Mouse (Mus musculus): ENCODE measurements around the gene Tmem213. TPM values are rescaled to one million over a fixed set of nuclear protein-coding genes. Genes with fewer than 3 reads are reported as not detected.

The Tmem213 gene
- polyA plus RNA-seq (2014; fragmentation: Nextera tagmentation; extraction: Ambion mirVana) = not detected in 2 replicates

DNA sequence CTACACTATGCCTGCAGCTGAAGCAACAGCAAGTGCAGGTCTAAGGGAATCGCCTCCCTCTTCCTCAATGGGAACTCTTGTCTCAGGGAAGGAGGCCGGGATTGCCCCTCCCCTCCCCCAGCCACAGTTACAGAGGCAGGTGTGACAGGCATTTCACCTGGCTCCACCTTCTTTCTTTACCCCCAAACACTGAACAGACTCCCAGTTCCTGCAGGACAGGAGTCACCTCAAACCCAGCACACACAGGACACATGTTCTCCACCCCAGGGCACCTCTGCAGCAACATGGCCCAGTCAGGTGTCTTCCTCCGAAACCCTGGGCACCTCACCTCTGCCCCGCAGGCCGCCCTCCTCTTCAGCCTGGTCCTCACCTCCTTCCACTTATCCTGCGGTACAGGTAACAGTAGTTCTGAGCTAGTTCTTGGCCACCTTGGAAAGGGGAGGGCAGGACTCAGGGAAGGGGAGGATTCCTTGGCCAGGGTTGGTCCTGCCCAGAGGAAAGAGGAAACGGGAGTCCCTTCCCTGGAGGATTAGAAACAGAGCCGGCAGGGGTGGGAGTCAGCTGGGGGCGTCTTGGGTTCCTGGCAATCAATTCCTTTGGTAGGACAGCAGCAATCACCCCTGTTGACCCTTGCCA, at the start of gene Tmem213:
Tmem213 (plus strand) TSS at position 96 of the 636 bp plus-strand sequence.
- Histone ChIP-seq H3K27me3 (ENCODE audit: control insufficient read depth, insufficient read depth, low read length) (no peaks in the 10 kb centered on the region), H3K4me3 (ENCODE audit: low read depth, low read length) (no peak within 1 kb of the TSS), H3K9me3 (replicated peaks; ENCODE audit: control insufficient read depth, low read length) (no peaks in the 10 kb centered on the region), H3K4me2 (ENCODE audit: low read depth, low read length) (no peak within 1 kb of the TSS), H3K27ac (replicated peaks; ENCODE audit: low read depth, low read length) (no peak within 1 kb of the TSS), H3K9ac (replicated peaks; ENCODE audit: low read length) (no peak within 1 kb of the TSS), H3K4me1 (ENCODE audit: control insufficient read depth, insufficient read depth, low read length) (no peaks in the 10 kb centered on the region; the same call in 1 of the 2 replicates), H3K36me3 (replicated peaks; ENCODE audit: control insufficient read depth, insufficient read depth, low read depth, low read length) (no peaks in the 10 kb centered on the region)
- WGBS = 22% methylated on average over 7 of the region's 9 CpGs
- DNase-seq (ENCODE audit: low spot score) = no peak
- ATAC-seq (replicated peaks; ENCODE audit: insufficient number of reproducible peaks, low FRiP score, low TSS enrichment, low read depth) = 0 out of 2 replicates have a peak, but pooled peaks have one; percentile 39

DNA sequence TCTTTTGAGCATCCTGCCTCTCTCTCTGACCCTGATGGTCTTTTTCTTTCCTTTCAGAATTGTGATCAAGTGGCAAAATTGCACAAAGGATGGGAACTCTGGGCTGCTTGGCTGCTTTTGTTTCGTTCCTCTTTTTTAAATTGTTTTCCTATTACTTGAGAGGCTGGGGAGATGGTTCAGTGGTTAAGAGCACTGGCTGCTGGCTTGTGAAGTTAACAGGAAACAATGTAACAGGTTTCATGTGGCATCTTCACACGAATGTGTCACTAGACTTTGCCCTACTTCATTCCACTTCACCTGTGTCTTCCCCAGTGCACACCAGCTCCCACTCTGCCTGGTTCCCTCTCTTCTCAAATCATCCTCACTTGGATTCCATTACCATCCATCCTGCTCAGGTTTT, 44.4 kb upstream of the Tmem213 start:
- ATAC-seq (replicated peaks; ENCODE audit: insufficient number of reproducible peaks, low FRiP score, low TSS enrichment, low read depth) (no peak), DNase-seq (ENCODE audit: low spot score) (no peak)
- Histone ChIP-seq H3K27ac (replicated peaks; ENCODE audit: low read depth, low read length) (no peak overlapping the region), H3K27me3 (ENCODE audit: control insufficient read depth, insufficient read depth, low read length) (no peaks in the 10 kb centered on the region), H3K4me1 (ENCODE audit: control insufficient read depth, insufficient read depth, low read length) (no peaks in the 10 kb centered on the region), H3K9ac (replicated peaks; ENCODE audit: low read length) (no peak overlapping the region), H3K4me3 (ENCODE audit: low read depth, low read length) (no peak overlapping the region), H3K9me3 (replicated peaks; ENCODE audit: control insufficient read depth, low read length) (no peaks in the 10 kb centered on the region), H3K4me2 (ENCODE audit: low read depth, low read length) (no peak overlapping the region), H3K36me3 (replicated peaks; ENCODE audit: control insufficient read depth, insufficient read depth, low read depth, low read length) (no peaks in the 10 kb centered on the region)
- WGBS = 78% methylated on average over 2 of the region's 2 CpGs

DNA sequence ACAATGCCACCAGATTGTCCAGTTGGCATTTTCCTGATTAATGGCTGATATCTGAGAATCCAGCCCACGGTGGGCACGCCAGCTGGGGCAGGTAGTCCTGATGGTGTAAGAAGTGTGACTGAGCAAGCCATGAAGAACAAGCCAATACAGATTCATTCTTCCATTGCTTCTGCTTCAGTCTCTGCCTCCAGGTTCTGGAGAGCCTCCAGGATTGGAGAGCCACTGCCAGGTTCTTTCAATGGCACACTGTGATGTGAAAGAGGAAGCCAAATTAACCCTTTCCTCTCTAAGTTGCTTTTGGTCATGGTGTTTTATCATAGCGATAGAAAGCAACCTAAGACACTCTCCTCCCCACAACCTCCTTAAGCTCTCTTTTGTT, 43.9 kb upstream of the Tmem213 start:
- 81% methylated on average over 3 of the region's 3 CpGs for WGBS
- no peaks in the 10 kb centered on the region for H3K9me3 ChIP-seq (replicated peaks; ENCODE audit: control insufficient read depth, low read length)
- H3K27ac ChIP-seq (replicated peaks; ENCODE audit: low read depth, low read length) = no peak overlapping the region
- no peak overlapping the region for H3K4me3 ChIP-seq (ENCODE audit: low read depth, low read length)
- no peaks in the 10 kb centered on the region for H3K36me3 ChIP-seq (replicated peaks; ENCODE audit: control insufficient read depth, insufficient read depth, low read depth, low read length)
- no peak for ATAC-seq (replicated peaks; ENCODE audit: insufficient number of reproducible peaks, low FRiP score, low TSS enrichment, low read depth)
- no peaks in the 10 kb centered on the region for H3K4me1 ChIP-seq (ENCODE audit: control insufficient read depth, insufficient read depth, low read length)
- H3K4me2 ChIP-seq (ENCODE audit: low read depth, low read length) = no peak overlapping the region
- H3K27me3 ChIP-seq (ENCODE audit: control insufficient read depth, insufficient read depth, low read length) = no peaks in the 10 kb centered on the region
- no peak for DNase-seq (ENCODE audit: low spot score)
- H3K9ac ChIP-seq (replicated peaks; ENCODE audit: low read length) = no peak overlapping the region

DNA sequence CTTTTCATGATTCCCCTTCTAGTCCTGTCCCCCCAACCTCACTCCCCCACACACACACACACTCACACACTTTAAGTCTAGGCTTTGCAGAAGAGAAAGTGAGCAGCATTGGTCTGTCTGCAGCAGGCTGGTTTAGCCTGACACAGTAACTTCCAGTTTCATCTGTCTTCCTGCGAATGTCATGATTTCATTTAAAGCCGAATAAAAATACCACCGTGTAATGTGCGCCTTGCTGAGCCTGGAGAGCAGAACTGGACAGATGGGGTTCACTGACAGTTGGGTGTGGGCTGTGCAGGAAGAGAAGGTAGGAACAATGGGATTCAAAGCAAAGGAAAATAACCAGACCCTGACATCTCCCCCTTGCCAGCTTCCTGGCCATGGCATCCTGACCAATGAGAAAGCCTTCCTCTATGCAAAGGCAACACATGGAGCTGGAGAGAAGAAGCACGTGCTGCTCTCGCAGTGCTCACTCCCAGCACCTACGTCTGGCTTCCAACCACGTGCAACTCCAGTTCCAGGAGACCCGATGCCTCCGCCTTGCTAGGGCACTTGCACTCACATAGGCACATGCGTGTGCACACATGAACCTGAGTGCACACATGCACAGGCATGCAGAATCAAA, 43.4 kb upstream of the Tmem213 start:
- peak; percentile 39; the same call in 1 of the 2 replicates for ATAC-seq (replicated peaks; ENCODE audit: insufficient number of reproducible peaks, low FRiP score, low TSS enrichment, low read depth)
- H3K9me3 ChIP-seq (replicated peaks; ENCODE audit: control insufficient read depth, low read length) = no peaks in the 10 kb centered on the region
- DNase-seq (ENCODE audit: low spot score) = no peak
- 77% methylated on average over 11 of the region's 11 CpGs for WGBS
- no peaks in the 10 kb centered on the region for H3K4me1 ChIP-seq (ENCODE audit: control insufficient read depth, insufficient read depth, low read length)
- H3K27ac ChIP-seq (replicated peaks; ENCODE audit: low read depth, low read length) = no peak overlapping the region
- no peak overlapping the region for H3K4me3 ChIP-seq (ENCODE audit: low read depth, low read length)
- no peak overlapping the region for H3K9ac ChIP-seq (replicated peaks; ENCODE audit: low read length)
- no peaks in the 10 kb centered on the region for H3K27me3 ChIP-seq (ENCODE audit: control insufficient read depth, insufficient read depth, low read length)
- H3K36me3 ChIP-seq (replicated peaks; ENCODE audit: control insufficient read depth, insufficient read depth, low read depth, low read length) = no peaks in the 10 kb centered on the region
- H3K4me2 ChIP-seq (ENCODE audit: low read depth, low read length) = no peak overlapping the region

DNA sequence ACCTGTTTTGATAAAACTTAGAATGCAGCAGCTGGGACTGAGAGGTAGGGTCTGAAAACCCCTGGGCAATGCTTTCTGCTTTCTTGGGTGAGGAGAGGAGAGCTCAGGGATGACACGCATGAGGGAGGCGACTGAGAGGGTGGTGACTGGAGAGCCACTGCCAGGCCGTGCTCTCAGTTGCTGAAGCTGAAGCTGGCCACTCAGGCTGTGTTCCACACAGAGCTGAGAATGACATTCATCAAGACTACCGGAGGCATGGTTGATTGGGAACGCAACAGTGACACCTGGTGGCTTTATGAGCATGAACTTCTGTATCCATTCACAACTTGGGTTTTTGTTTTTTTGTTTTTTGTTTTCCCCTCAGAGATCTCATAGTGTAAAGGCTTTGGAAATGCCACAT, 42.8 kb upstream of the Tmem213 start:
- H3K36me3 ChIP-seq (replicated peaks; ENCODE audit: control insufficient read depth, insufficient read depth, low read depth, low read length) = no peaks in the 10 kb centered on the region
- no peak overlapping the region for H3K27ac ChIP-seq (replicated peaks; ENCODE audit: low read depth, low read length)
- 2% methylated on average over 5 of the region's 5 CpGs for WGBS
- no peak overlapping the region for H3K4me2 ChIP-seq (ENCODE audit: low read depth, low read length)
- no peak overlapping the region for H3K9ac ChIP-seq (replicated peaks; ENCODE audit: low read length)
- H3K27me3 ChIP-seq (ENCODE audit: control insufficient read depth, insufficient read depth, low read length) = no peaks in the 10 kb centered on the region
- no peaks in the 10 kb centered on the region for H3K9me3 ChIP-seq (replicated peaks; ENCODE audit: control insufficient read depth, low read length)
- no peaks in the 10 kb centered on the region for H3K4me1 ChIP-seq (ENCODE audit: control insufficient read depth, insufficient read depth, low read length)
- peak; percentile 72 for ATAC-seq (replicated peaks; ENCODE audit: insufficient number of reproducible peaks, low FRiP score, low TSS enrichment, low read depth)
- no peak overlapping the region for H3K4me3 ChIP-seq (ENCODE audit: low read depth, low read length)
- peak; percentile 87 for DNase-seq (ENCODE audit: low spot score)

DNA sequence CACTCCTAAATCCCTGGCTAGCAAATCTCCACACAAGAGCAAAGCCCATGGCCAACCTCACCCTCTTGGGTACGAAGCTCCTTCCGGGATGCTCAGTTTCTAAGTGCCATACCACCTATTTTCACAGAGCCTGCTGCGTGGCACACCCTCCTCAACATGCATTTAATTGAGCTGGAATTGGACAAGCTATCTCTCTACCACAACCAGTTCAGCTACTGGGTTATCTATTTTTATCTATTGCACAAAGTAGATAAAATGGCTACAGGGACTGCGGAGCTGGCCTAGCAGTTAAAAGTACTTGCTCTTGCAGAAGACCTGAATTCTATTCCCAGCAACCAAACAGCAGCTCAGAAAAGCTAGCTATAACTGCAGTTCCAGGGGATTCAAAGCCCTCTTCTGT, 37.8 kb upstream of the Tmem213 start:
- DNase-seq (ENCODE audit: low spot score) (no peak), ATAC-seq (replicated peaks; ENCODE audit: insufficient number of reproducible peaks, low FRiP score, low TSS enrichment, low read depth) (no peak)
- WGBS = 88% methylated on average over 4 of the region's 4 CpGs
- H3K36me3 ChIP-seq (replicated peaks; ENCODE audit: control insufficient read depth, insufficient read depth, low read depth, low read length) = no peaks in the 10 kb centered on the region
- no peak overlapping the region for H3K4me2 ChIP-seq (ENCODE audit: low read depth, low read length)
- no peaks in the 10 kb centered on the region for H3K9me3 ChIP-seq (replicated peaks; ENCODE audit: control insufficient read depth, low read length)
- H3K27ac ChIP-seq (replicated peaks; ENCODE audit: low read depth, low read length) = no peak overlapping the region
- no peaks in the 10 kb centered on the region for H3K27me3 ChIP-seq (ENCODE audit: control insufficient read depth, insufficient read depth, low read length)
- no peak overlapping the region for H3K4me3 ChIP-seq (ENCODE audit: low read depth, low read length)
- no peaks in the 10 kb centered on the region for H3K4me1 ChIP-seq (ENCODE audit: control insufficient read depth, insufficient read depth, low read length)
- no peak overlapping the region for H3K9ac ChIP-seq (replicated peaks; ENCODE audit: low read length)

DNA sequence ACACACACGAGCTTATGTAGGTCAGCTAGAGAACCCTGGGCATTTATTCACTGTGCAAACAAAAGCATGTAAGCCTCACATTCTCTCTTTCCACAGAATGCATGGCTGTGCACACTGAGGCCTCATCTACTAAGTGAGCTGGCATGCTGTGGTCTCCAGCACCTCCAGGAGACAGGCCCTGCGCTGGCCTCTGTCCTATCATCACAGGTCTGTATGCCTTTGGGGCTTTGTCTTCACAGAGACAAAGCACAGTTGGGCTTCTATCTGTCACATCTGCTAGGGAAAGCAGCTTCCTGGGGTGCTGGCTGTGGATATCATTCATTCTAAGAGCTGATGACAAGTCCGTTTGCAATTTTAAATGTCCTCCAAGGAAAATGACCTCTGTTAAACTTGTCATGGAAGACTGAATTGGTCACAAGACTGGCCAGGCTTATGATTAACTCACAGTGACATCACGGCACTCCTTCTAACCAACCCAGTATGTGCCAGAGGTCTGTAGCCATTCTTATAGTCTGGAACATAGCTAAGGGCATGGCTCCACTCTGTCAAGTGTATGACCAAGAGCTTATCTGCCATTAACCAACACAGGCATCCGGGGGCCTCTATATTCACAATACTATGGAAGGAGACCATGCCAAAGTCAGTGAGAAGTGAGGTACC, 36.8 kb upstream of the Tmem213 start:
- H3K9ac ChIP-seq (replicated peaks; ENCODE audit: low read length) = no peak overlapping the region
- no peaks in the 10 kb centered on the region for H3K36me3 ChIP-seq (replicated peaks; ENCODE audit: control insufficient read depth, insufficient read depth, low read depth, low read length)
- no peaks in the 10 kb centered on the region for H3K4me1 ChIP-seq (ENCODE audit: control insufficient read depth, insufficient read depth, low read length)
- H3K27ac ChIP-seq (replicated peaks; ENCODE audit: low read depth, low read length) = no peak overlapping the region
- no peak overlapping the region for H3K4me2 ChIP-seq (ENCODE audit: low read depth, low read length)
- H3K4me3 ChIP-seq (ENCODE audit: low read depth, low read length) = no peak overlapping the region
- DNase-seq (ENCODE audit: low spot score) (no peak), ATAC-seq (replicated peaks; ENCODE audit: insufficient number of reproducible peaks, low FRiP score, low TSS enrichment, low read depth) (no peak)
- 73% methylated on average over 5 of the region's 5 CpGs for WGBS
- no peaks in the 10 kb centered on the region for H3K27me3 ChIP-seq (ENCODE audit: control insufficient read depth, insufficient read depth, low read length)
- H3K9me3 ChIP-seq (replicated peaks; ENCODE audit: control insufficient read depth, low read length) = no peaks in the 10 kb centered on the region

DNA sequence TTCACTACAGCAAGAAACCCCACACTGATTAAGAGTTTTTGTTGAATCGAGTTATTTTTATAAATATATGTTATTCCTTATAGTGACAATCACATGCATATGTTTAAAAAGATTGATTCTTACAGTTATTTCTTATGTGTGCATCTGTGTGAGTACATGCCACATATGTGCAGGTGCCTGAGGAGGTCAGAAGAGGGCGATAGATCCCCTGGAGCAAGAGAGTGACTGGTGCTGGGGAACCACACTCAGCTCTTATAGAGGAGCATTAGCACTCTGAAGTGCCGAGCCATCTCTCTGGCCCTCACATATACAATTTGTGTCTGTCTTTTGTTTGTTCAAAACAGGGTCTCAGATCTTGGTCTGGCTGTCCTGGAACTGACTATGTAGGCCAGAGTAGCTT, 35.5 kb upstream of the Tmem213 start:
- Histone ChIP-seq H3K9me3 (replicated peaks; ENCODE audit: control insufficient read depth, low read length) (no peaks in the 10 kb centered on the region), H3K4me1 (ENCODE audit: control insufficient read depth, insufficient read depth, low read length) (no peaks in the 10 kb centered on the region), H3K9ac (replicated peaks; ENCODE audit: low read length) (no peak overlapping the region), H3K4me3 (ENCODE audit: low read depth, low read length) (no peak overlapping the region), H3K4me2 (ENCODE audit: low read depth, low read length) (no peak overlapping the region), H3K36me3 (replicated peaks; ENCODE audit: control insufficient read depth, insufficient read depth, low read depth, low read length) (no peaks in the 10 kb centered on the region), H3K27me3 (ENCODE audit: control insufficient read depth, insufficient read depth, low read length) (no peaks in the 10 kb centered on the region), H3K27ac (replicated peaks; ENCODE audit: low read depth, low read length) (no peak overlapping the region)
- ATAC-seq (replicated peaks; ENCODE audit: insufficient number of reproducible peaks, low FRiP score, low TSS enrichment, low read depth) (no peak), DNase-seq (ENCODE audit: low spot score) (no peak)
- 83% methylated on average over 3 of the region's 3 CpGs for WGBS
